Mouse (Mus musculus): ENCODE results near the gene Htr6. TPM values are rescaled to one million over a fixed set of nuclear protein-coding genes. Genes with fewer than 3 reads are reported as not detected.

Gene Htr6
- polyA plus RNA-seq, 1 experiment: 0.04 TPM

- TF ChIP-seq GATA1 (IDR thresholded peaks at IDR 0.05; ENCODE audit: low read length): no peak
Observed at GRCm38 (mm10) chr4:139040084-139040839, 35.1 kb downstream of the Htr6 start.

- TF ChIP-seq GATA1 (IDR thresholded peaks at IDR 0.05; ENCODE audit: low read length): no peak
Observed at GRCm38 (mm10) chr4:139037795-139038607, 37.4 kb downstream of the Htr6 start.

- TF ChIP-seq GATA1 (IDR thresholded peaks at IDR 0.05; ENCODE audit: low read length): no peak
Observed at GRCm38 (mm10) chr4:139035799-139036198, 39.6 kb downstream of the Htr6 start.

DNA sequence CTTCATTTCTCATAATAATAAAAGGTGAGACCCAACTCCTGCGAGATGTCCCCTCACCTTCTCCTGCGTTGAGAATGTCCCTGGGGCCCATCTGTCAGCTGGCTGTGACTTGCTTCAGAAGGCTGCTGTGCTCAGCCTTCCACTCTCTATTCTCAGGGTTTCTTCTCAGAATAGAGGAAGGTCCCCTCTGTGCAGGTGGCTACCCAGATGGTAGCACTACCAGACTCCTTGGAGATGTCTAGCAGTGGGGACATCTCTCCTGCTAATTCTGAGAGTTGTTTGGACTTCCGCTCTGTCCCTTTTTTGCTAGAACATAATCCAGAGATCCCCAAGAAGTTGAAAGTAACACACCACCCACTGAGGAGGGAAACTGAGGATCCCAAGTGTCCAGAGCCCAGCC is 40.4 kb downstream of the Htr6 start:
- TF ChIP-seq GATA1 (IDR thresholded peaks at IDR 0.05; ENCODE audit: low read length): no peak

GRCm38 (mm10) chr4:139034540-139034939 is 40.8 kb downstream of the Htr6 start:
- TF ChIP-seq GATA1 (IDR thresholded peaks at IDR 0.05; ENCODE audit: low read length): no peak

DNA sequence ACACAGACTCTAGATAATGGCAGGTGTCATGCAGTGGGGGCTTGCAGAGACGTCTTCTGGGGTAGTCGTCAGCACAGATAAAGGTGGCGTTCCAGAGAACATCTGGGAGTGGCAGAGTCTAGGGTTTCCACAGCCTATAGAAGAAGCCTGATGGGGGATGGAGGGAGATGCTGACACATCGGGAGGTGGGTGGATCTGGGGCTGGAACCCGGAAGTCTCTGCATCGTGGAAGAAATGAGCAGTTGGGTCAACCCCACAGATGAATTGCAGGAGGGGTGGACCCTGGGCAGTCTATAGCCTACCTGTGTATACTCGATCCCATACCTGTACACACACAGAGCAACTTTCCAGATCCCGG is 41.4 kb downstream of the Htr6 start:
- no peak for TF ChIP-seq GATA1 (IDR thresholded peaks at IDR 0.05; ENCODE audit: low read length)

DNA sequence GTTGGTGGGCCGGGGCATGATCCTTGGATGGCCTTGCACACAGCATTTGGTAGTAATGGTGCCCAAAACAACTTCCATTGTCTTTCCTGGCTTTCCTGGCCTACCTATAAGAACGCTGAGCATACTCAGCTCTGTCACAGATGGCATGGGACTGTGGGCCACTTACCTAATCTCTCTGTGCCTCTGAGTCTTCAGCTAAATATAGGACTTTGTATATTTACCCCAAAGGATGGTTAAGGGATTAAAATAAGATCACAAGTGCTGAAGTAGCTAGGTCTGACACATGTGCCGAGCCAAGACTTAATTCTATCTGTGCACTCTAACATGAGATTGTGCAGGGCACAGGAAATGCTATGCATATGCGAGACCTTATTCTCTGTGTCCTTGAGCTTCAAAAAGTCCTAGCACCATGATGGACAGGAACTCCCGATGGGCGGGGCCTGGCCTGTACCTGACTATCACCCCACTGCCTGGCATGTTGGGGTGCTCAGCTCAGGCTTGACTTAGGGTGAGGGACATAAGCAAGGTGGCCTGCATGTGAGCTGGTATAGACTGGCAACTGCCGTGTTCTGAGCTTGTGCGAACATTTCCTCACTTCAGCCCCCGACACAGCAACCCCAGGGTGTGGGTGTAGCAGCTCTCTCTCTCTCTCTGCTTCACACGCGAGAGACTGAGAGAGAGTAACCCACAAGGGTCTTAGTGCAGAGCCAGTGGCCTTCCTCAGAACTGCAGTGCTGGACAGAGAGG is 41.9 kb downstream of the Htr6 start:
- TF ChIP-seq GATA1 (IDR thresholded peaks at IDR 0.05; ENCODE audit: low read length): no peak

DNA sequence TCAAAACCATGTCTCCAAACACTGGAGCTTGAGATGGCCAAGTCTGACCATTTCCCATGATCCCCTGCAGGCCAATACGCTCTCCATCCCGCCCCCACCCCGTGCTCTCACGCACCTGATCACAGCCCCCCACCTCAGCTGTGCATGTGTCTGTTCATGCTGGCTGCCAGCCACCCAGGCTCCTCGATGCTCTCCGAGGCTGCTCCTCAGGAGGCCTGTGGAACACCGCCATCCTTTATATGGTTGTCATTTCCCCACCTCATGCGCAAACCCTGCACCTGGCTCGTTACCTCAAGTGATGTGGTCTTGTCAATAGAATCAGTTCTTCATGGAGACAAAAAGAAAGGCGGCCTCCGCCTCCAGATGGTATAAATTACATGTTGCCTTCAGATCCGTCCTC is 42.8 kb downstream of the Htr6 start:
- no peak for TF ChIP-seq GATA1 (IDR thresholded peaks at IDR 0.05; ENCODE audit: low read length)

- TF ChIP-seq GATA1 (IDR thresholded peaks at IDR 0.05; ENCODE audit: low read length): no peak
Observed at GRCm38 (mm10) chr4:139030675-139031074, 44.7 kb downstream of the Htr6 start.

- TF ChIP-seq GATA1 (IDR thresholded peaks at IDR 0.05; ENCODE audit: low read length): no peak
Observed at GRCm38 (mm10) chr4:139024379-139024778, 51.0 kb downstream of the Htr6 start.

DNA sequence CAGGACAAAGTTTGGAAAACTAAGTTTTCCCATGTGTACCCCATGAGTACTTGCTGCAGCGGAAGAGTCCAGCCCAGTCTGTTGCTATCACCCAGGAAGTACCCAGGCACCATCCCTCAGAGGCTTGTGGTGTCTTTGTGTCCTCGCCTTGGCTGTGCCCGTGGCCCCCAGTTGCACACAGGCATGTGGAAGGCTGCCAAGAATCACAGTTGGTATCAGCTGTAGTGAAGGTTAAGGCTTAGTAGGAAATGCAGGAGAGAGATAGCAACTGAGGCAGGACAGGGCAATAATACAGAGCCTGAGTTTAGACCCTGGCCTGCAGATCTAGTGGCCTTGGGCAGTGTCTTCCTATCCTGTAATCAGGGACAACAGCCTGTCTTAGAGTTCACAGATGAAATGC is 55.0 kb downstream of the Htr6 start:
- TF ChIP-seq GATA1 (IDR thresholded peaks at IDR 0.05; ENCODE audit: low read length): no peak

DNA sequence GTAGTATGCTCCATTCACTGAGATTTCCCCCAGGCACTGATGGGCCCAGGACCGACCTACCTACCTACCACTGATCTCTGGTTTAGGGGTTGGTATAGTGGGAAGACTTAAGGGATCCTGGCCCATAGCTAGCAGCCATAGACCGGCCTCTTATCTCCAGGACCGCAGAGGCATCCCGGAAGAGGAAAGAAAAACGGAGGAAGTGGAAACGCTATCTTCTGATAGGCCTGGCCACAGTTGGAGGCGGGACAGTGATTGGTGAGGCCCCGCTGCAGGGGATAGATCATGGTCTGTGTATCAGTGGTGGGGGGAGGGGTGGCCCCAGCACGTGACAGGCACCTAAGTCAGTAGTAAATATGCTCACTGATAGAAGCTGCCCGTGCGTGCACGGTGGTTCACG is 56.0 kb downstream of the Htr6 start:
- TF ChIP-seq GATA1 (IDR thresholded peaks at IDR 0.05; ENCODE audit: low read length): peak; percentile 63

DNA sequence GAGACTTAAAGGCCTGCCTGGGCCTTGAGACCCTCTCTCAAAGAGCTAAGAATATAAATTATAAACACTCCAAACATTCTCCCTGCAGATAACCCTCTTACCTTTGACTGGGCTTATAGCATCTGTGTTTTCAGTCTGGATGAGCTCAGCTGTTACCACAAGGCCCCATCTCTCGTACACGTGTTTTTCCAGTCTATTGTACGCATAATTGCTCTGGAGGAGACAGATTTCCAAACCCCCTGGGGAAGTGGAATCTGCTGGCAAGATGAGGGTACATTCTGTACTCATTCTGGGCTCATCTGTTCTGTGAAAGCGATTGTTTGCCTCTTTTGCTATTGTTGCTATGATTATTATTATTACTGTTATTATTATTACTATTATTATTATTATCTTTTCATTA is 56.4 kb downstream of the Htr6 start:
- TF ChIP-seq GATA1 (IDR thresholded peaks at IDR 0.05; ENCODE audit: low read length): no peak

GRCm38 (mm10) chr4:139018388-139018787 is 57.0 kb downstream of the Htr6 start:
- no peak for TF ChIP-seq GATA1 (IDR thresholded peaks at IDR 0.05; ENCODE audit: low read length)

- TF ChIP-seq GATA1 (IDR thresholded peaks at IDR 0.05; ENCODE audit: low read length): no peak
Observed at GRCm38 (mm10) chr4:139014793-139015192, 60.6 kb downstream of the Htr6 start.

DNA sequence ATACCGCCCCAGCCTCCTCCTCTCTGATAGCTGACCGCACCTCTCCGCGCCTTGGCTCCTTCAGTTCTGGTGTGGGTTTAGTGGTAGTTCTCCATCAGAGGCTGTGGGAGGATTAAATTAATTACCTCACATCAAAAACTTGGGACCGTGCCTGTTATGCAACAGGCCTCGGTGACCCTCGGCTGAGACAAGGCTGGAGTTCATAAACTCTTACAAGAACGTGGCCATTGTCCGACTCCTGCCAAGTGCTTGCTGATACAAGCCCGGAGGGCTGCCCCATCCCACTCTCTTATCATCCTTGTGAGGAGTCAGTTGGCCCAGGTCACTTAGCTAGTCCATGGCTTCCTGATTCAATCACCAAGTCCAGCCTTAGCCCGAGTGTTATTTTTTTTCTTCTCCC is 62.1 kb downstream of the Htr6 start:
- TF ChIP-seq GATA1 (IDR thresholded peaks at IDR 0.05; ENCODE audit: low read length): no peak
